In the genomic region with DNA sequence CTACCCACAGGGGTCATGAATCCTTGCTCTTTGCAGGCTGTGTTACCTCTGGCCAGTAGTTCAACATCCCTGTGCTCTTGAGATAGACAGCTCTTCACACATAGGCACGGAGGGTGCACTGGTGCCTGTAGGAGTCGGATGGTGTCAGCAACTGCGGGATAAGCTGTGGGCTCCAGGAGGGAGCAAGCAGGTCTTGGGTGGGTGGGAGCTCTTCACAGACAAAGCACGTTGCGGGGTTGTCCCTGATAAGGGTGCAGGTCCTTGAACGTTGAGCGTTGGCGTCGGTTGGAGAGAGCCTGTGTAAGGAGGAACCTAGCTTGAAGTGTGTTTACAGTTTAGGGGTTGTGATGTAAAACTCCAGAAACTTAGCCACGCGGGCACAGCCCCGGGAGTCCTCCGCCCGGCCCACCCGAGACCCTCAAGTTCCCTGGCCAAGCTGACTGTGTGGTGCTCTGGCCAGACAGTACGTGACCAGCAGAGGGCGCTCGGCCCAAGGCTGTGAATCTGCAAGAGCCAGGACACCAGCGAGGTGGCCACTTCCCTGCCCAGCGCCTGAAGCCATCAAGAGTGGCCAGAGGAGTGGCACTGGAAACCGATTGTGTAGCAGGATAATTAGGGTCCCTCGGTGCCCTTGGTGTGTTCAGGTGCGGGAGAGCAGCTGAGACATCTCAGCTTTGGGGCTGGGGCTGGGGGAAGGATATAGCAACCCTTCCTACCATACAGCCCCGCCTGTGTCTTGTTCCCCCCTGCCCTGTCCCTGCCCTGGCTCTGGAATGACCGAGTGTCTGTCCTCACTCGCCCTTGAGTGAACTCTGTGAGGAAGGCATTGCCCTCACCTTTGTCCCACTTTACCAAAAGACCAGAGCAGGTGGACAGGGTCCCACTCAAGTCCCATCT, we compare ENCODE assay signal across 8 mouse cellular contexts. TPM values are rescaled to one million over a fixed set of nuclear protein-coding genes. Genes with fewer than 3 reads are reported as not detected.
DNase-seq lines count a peak whose midpoint lies in the region; ATAC-seq lines count a peak whose summit lies in the region.

No protein-coding gene starts in this region.

- DNase-seq in adrenal gland, adult (ENCODE audit: inconsistent age in 2 of 2, low spot score in 1 of 2), result peak; percentile 77 to 94
- DNase-seq in embryo, embryonic 10 days (ENCODE audit: low spot score), result peak; percentile 94
- DNase-seq in gastrocnemius, postnatal 25 days, result peak; percentile 62
- peak; percentile 86 for DNase-seq in induced T-regulatory cell, adult 2 months (ENCODE audit: low read depth)
- DNase-seq in left cerebral cortex, postnatal 10 days (ENCODE audit: extremely low spot score in 1 of 2, low spot score in 2 of 2), result peak; percentile 62 to 88
- peak; percentile 85 to 90 for DNase-seq in right cerebral cortex, postnatal 10 days (ENCODE audit: low spot score in 2 of 2)
- DNase-seq in urinary bladder, postnatal 14 days (ENCODE audit: low spot score), result peak; percentile 86

- ATAC-seq in megakaryocyte progenitor cell, adult 5-6 weeks (replicated peaks; ENCODE audit: poor library complexity), result peak; percentile 68

- intact Hi-C loops in left cerebral cortex, postnatal 10 days (cut with DNase I), result loop anchor here (1.0 to 10.0 kb wide), 3 partner anchors 376 to 1719 kb away; partner anchors contain the start of gene Gnas

RNA-seq across cellular contexts. Expression of gene Zbp1, which starts 32.4 kb away (rescaled TPM):
- total RNA-seq in gastrocnemius, postnatal 25 days (2021), result under 1 TPM in 1 of 2 experiments, not detected in 1; 0.27 TPM
- total RNA-seq in left cerebral cortex, postnatal 10 days (2021), result under 1 TPM in 1 of 2 experiments, not detected in 1; 0.12 TPM
- total RNA-seq in megakaryocyte progenitor cell, adult 5-6 weeks (2015), result 2.0 and 5.3 TPM in 2 replicates
- 2.5 and 2.9 TPM in 2 replicates for total RNA-seq in megakaryocyte progenitor cell, adult 5-6 weeks (2017)

RNA-seq across cellular contexts. Expression of gene Pck1, which starts 33.4 kb away (rescaled TPM):
- total RNA-seq in gastrocnemius, postnatal 25 days (2021), result 10 to 100 TPM in 1 of 2 experiments, 1 to 10 TPM in 1; 1.2 to 61.5 TPM
- not detected for total RNA-seq in left cerebral cortex, postnatal 10 days (2021)
- total RNA-seq in megakaryocyte progenitor cell, adult 5-6 weeks (2015), result not detected in 2 replicates
- total RNA-seq in megakaryocyte progenitor cell, adult 5-6 weeks (2017), result not detected in 2 replicates

Comparison
In these comparisons a context has a peak if more than half of its experiments do, and no peak if none do; other contexts are left out.
1. Peak in every context shown above with its lines: DNase-seq and ATAC-seq.